ENCODE assay signal across 9 mouse cellular contexts in genomic region chr1:191063700-191064099, GRCm38 (mm10). TPM values are rescaled to one million over a fixed set of nuclear protein-coding genes. Genes with fewer than 3 reads are reported as not detected.
DNase-seq lines count a peak whose midpoint lies in the region; ATAC-seq and TF ChIP-seq lines count a peak whose summit lies in the region.
"Had no signal": no experiment of that assay in that cellular context is flagged by ENCODE, and none has a peak within 500 bp of the region (broad histone marks: within the 10 kb centered on the region; RNA-seq: fewer than 3 reads in every experiment).

No protein-coding gene starts in this region.

- ATAC-seq in heart, embryonic 11.5 days (replicated peaks; ENCODE audit: insufficient number of reproducible peaks, low FRiP score, low TSS enrichment): no peak
- no peak for ATAC-seq in liver, postnatal 0 days

- no peaks in the 10 kb centered on the region for H3K27me3 ChIP-seq in heart, embryonic 11.5 days (ENCODE audit: control insufficient read depth, insufficient read depth, low read length)
- H3K27me3 ChIP-seq in E14TG2a.4 (ENCODE audit: insufficient read depth, low read length): no peaks in the 10 kb centered on the region
- no peaks in the 10 kb centered on the region; the same call in 1 of the 2 replicates for H3K27me3 ChIP-seq in hindbrain, embryonic 10.5 days (ENCODE audit: insufficient read depth, poor library complexity, severe bottlenecking)
- H3K27me3 ChIP-seq in liver, postnatal 0 days (ENCODE audit: insufficient read depth, low read length): no peaks in the 10 kb centered on the region

- no peaks in the 10 kb centered on the region for H3K9me3 ChIP-seq in heart, embryonic 11.5 days (replicated peaks; ENCODE audit: control insufficient read depth, low read length)
- H3K9me3 ChIP-seq in E14TG2a.4 (ENCODE audit: low read length): peaks cover 6% of the 10 kb centered on the region
- no peaks in the 10 kb centered on the region for H3K9me3 ChIP-seq in hindbrain, embryonic 10.5 days
- no peaks in the 10 kb centered on the region for H3K9me3 ChIP-seq in liver, postnatal 0 days (ENCODE audit: low read length)

- H3K4me2 ChIP-seq in heart, embryonic 11.5 days: peak overlapping the region; percentile 75
- H3K4me2 ChIP-seq in liver, postnatal 0 days (ENCODE audit: low read depth, low read length): peak overlapping the region; percentile 92

- no peak for DNase-seq in heart, postnatal 10 days
- no peak for DNase-seq in hindbrain, embryonic 10.5 days (ENCODE audit: low spot score)
- DNase-seq in liver, postnatal 0 days: no peak
- DNase-seq in layer of hippocampus, postnatal 25 days (ENCODE audit: extremely low spot score in 1 of 2, low spot score in 1 of 2): no peak
- DNase-seq in retina, postnatal 1 day: no peak
- no peak for DNase-seq in thymus, adult 18-20 months

- H3K4me1 ChIP-seq in heart, embryonic 11.5 days (ENCODE audit: control insufficient read depth, insufficient read depth, low read length): peaks cover 4% of the 10 kb centered on the region
- peaks cover 47% of the 10 kb centered on the region for H3K4me1 ChIP-seq in E14TG2a.4 (replicated peaks; ENCODE audit: low read depth, low read length)
- peaks cover 27% of the 10 kb centered on the region for H3K4me1 ChIP-seq in hindbrain, embryonic 10.5 days (replicated peaks)
- H3K4me1 ChIP-seq in liver, postnatal 0 days (ENCODE audit: insufficient read depth): peaks cover 18% of the 10 kb centered on the region

- no peak for TF ChIP-seq CTCF in E14TG2a.4 (conservative IDR thresholded peaks at IDR 0.05; ENCODE audit: low read length)
- TF ChIP-seq CTCF in liver, postnatal 0 days (IDR thresholded peaks at IDR 0.05; ENCODE audit: low read depth): no peak

- intact Hi-C loops in heart, postnatal 10 days (cut with DNase I): no loop called here

- peak overlapping the region; percentile 94 for H3K4me3 ChIP-seq in heart, embryonic 11.5 days (ENCODE audit: low read depth, low read length)
- peak overlapping the region; percentile 98 for H3K4me3 ChIP-seq in E14TG2a.4 (replicated peaks; ENCODE audit: low read length)
- peak overlapping the region; percentile 88 for H3K4me3 ChIP-seq in hindbrain, embryonic 10.5 days
- peak overlapping the region; percentile 94 for H3K4me3 ChIP-seq in liver, postnatal 0 days (ENCODE audit: low read depth, low read length)

- TF ChIP-seq EP300 in liver, postnatal 0 days (IDR thresholded peaks at IDR 0.05; ENCODE audit: low read depth): no peak

- 57% methylated on average over 9 of the region's 9 CpGs for WGBS in heart, embryonic 11.5 days (ENCODE audit: insufficient replicate concordance)
- WGBS in hindbrain, embryonic 10.5 days: 68% methylated on average over 9 of the region's 9 CpGs
- 46% methylated on average over 9 of the region's 9 CpGs for WGBS in liver, postnatal 0 days (ENCODE audit: insufficient replicate concordance)

- peaks cover 10% of the 10 kb centered on the region for H3K36me3 ChIP-seq in heart, embryonic 11.5 days (ENCODE audit: control insufficient read depth, insufficient read depth, low read length)
- H3K36me3 ChIP-seq in E14TG2a.4 (ENCODE audit: insufficient read depth, low read length): peaks cover 44% of the 10 kb centered on the region
- peaks cover 41% of the 10 kb centered on the region for H3K36me3 ChIP-seq in hindbrain, embryonic 10.5 days
- H3K36me3 ChIP-seq in liver, postnatal 0 days (replicated peaks; ENCODE audit: insufficient read depth, low read length): peaks cover 22% of the 10 kb centered on the region

- no peak overlapping the region for H3K27ac ChIP-seq in heart, embryonic 11.5 days (ENCODE audit: low read depth, low read length)
- H3K27ac ChIP-seq in hindbrain, embryonic 10.5 days: no peak overlapping the region
- H3K27ac ChIP-seq in liver, postnatal 0 days (ENCODE audit: low read depth): no peak overlapping the region

- H3K9ac ChIP-seq in heart, embryonic 11.5 days (ENCODE audit: low read depth, low read length): peak overlapping the region; percentile 93
- peak overlapping the region; percentile 85 for H3K9ac ChIP-seq in liver, postnatal 0 days (replicated peaks)

RNA-seq across cellular contexts. Expression of gene Nsl1, which starts 0.9 kb away (rescaled TPM):
- 12.7 and 14.0 TPM in 2 replicates for polyA plus RNA-seq in heart, embryonic 11.5 days (2014; fragmentation: Nextera tagmentation; extraction: Ambion mirVana)
- total RNA-seq in heart, postnatal 10 days (2021): 1 to 10 TPM; 2.3 to 2.7 TPM
- polyA plus RNA-seq in hindbrain, embryonic 10.5 days (2016; fragmentation: Nextera tagmentation; extraction: Ambion mirVana): 25.5 and 31.0 TPM in 2 replicates
- polyA plus RNA-seq in liver, postnatal 0 days (2015; fragmentation: Nextera tagmentation; extraction: Ambion mirVana): 5.2 and 5.7 TPM in 2 replicates
- under 1 TPM; 0.80 to 0.91 TPM for total RNA-seq in layer of hippocampus, postnatal 25 days (2021)

RNA-seq across cellular contexts. Expression of gene Tatdn3, which starts 1.0 kb away (rescaled TPM):
- polyA plus RNA-seq in heart, embryonic 11.5 days (2014; fragmentation: Nextera tagmentation; extraction: Ambion mirVana): 19.6 and 20.3 TPM in 2 replicates
- 10 to 100 TPM; 20.6 to 26.8 TPM for total RNA-seq in heart, postnatal 10 days (2021)
- polyA plus RNA-seq in hindbrain, embryonic 10.5 days (2016; fragmentation: Nextera tagmentation; extraction: Ambion mirVana): 9.9 and 13.9 TPM in 2 replicates
- polyA plus RNA-seq in liver, postnatal 0 days (2015; fragmentation: Nextera tagmentation; extraction: Ambion mirVana): 6.0 and 6.5 TPM in 2 replicates
- total RNA-seq in layer of hippocampus, postnatal 25 days (2021): 10 to 100 TPM; 24.0 to 44.7 TPM

RNA-seq across cellular contexts. Expression of gene Spata45, which starts 27.3 kb away (rescaled TPM):
- 0.86 TPM in 1 of 2 replicates, not detected in the other for polyA plus RNA-seq in heart, embryonic 11.5 days (2014; fragmentation: Nextera tagmentation; extraction: Ambion mirVana)
- not detected for total RNA-seq in heart, postnatal 10 days (2021)
- not detected in 2 replicates for polyA plus RNA-seq in hindbrain, embryonic 10.5 days (2016; fragmentation: Nextera tagmentation; extraction: Ambion mirVana)
- polyA plus RNA-seq in liver, postnatal 0 days (2015; fragmentation: Nextera tagmentation; extraction: Ambion mirVana): 0.49 TPM in 1 of 2 replicates, not detected in the other
- total RNA-seq in layer of hippocampus, postnatal 25 days (2021): not detected
- polyA plus RNA-seq: gonadal fat pad, adult 2 months had no signal

RNA-seq across cellular contexts. Expression of gene Batf3, which starts 33.9 kb away (rescaled TPM):
- 3.9 and 5.1 TPM in 2 replicates for polyA plus RNA-seq in heart, embryonic 11.5 days (2014; fragmentation: Nextera tagmentation; extraction: Ambion mirVana)
- under 1 TPM; 0.57 to 0.97 TPM for total RNA-seq in heart, postnatal 10 days (2021)
- polyA plus RNA-seq in hindbrain, embryonic 10.5 days (2016; fragmentation: Nextera tagmentation; extraction: Ambion mirVana): 4.8 and 5.2 TPM in 2 replicates
- polyA plus RNA-seq in liver, postnatal 0 days (2015; fragmentation: Nextera tagmentation; extraction: Ambion mirVana): 1.6 and 2.2 TPM in 2 replicates
- total RNA-seq in layer of hippocampus, postnatal 25 days (2021): 1 to 10 TPM in 1 of 2 experiments, under 1 TPM in 1; 0.96 to 1.1 TPM

RNA-seq across cellular contexts. Expression of gene Flvcr1, which starts 37.7 kb away (rescaled TPM):
- 5.4 and 5.6 TPM in 2 replicates for polyA plus RNA-seq in heart, embryonic 11.5 days (2014; fragmentation: Nextera tagmentation; extraction: Ambion mirVana)
- 10 to 100 TPM in 1 of 2 experiments, 1 to 10 TPM in 1; 8.8 to 10.3 TPM for total RNA-seq in heart, postnatal 10 days (2021)
- 6.4 and 6.9 TPM in 2 replicates for polyA plus RNA-seq in hindbrain, embryonic 10.5 days (2016; fragmentation: Nextera tagmentation; extraction: Ambion mirVana)
- 2.6 and 3.0 TPM in 2 replicates for polyA plus RNA-seq in liver, postnatal 0 days (2015; fragmentation: Nextera tagmentation; extraction: Ambion mirVana)
- 10 to 100 TPM; 11.8 to 18.3 TPM for total RNA-seq in layer of hippocampus, postnatal 25 days (2021)
